Mouse (Mus musculus) T-helper 1 cell (primary cell): ENCODE data around the gene Fancl.
"Not testable (repeated sequence)": the region's sequence is repeated elsewhere in the genome, so short reads cannot be mapped to it uniquely, and the experiment has no call there.

Experiments
- in situ Hi-C: fragments of 300-600 bp; cut with MboI, MseI; formaldehyde crosslinking; loops from one replicate; pipeline ENCODE4 v1.15.1; 2025; ENCODE audit warnings: high pct_unique_total_duplicates

Fancl gene

DNA sequence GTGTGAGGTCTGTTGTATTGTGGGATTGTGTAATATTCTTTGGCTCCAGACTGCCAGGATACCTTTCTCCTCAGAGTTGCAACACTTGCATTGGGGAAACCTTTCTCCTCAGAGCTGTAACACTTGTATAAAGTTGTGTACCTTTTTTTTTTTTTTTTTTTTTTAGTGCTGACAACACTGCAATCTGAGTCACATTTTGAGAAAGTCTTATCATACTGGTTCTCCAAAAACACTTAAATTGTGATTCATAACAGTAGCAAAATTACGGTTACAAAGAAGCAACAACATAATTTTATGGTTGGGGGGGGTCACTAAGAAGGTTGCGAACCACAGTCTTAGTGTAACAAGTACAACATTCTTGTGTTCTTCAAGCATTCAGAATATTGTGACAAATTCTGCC lies at the start of gene Fancl:
Gene Fancl, plus strand, starts transcription at position 165 of the 400 bp plus-strand sequence.
- in situ Hi-C loops = loop anchor here (5.0 kb wide), 1 partner anchor 184 kb away; no protein-coding TSS in a partner anchor

DNA sequence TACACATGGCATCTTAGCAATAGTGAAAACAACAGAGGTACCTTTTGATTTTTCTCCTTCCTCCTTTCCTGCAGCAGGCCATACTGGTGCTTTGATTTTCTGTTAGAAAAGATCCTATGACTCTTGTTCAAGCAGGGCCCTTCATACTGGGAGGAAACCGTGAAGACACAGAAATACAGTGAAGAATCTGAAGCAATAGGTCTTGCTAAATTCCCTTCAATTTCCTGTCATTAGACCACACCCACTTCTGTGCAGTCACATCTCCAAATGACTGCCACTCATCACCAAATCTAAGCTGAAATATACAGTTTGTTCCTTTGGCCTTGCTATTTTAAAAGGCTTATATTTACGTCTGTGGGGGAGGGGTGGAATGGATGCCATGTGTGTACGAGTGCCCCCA lies 49.1 kb upstream of the Fancl start:
- in situ Hi-C loops = no loop called here

DNA sequence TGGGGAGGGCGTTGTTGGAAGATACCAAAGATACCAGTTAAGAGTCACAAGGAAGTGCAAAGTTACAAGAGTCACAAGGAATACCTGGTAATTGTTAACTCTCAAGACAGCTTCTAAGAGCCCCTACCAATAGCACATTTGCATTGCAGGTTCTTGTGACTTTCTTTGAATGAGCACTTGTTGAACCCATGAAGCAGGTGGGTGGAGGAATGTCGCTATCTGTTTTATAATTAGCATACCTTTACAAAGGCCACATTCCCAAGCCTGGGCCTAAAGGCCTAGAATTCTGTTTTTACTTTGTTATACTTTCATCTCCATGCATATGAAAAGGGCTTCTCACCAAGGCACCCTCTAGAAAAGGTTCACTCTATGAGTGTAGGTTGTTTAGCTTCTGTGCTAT lies 15.8 kb upstream of the Fancl start:
- in situ Hi-C loops = not testable (repeated sequence)

- in situ Hi-C loops = not testable (repeated sequence)
Measured at GRCm38 (mm10) chr11:26371980-26372379, 14.0 kb upstream of the Fancl start.

DNA sequence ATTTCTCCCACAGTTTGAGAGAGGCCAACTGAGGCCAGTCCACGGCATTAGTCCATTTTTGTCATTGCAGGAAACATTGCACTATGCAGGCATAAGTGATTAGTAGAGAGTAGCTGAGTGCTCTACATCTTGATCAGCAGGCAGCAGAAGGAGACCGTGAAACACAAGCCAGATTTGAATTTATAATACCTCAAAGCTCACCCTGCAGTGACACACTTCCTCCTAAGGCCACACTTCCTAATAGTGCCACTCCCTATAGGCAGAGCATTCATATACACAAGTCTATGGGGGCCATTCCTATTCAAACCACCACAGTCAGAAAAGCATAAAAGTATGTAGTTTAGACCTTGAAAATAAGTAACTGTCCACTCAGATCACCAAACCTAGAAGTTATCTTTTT lies 11.8 kb upstream of the Fancl start:
- in situ Hi-C loops = no loop called here

DNA sequence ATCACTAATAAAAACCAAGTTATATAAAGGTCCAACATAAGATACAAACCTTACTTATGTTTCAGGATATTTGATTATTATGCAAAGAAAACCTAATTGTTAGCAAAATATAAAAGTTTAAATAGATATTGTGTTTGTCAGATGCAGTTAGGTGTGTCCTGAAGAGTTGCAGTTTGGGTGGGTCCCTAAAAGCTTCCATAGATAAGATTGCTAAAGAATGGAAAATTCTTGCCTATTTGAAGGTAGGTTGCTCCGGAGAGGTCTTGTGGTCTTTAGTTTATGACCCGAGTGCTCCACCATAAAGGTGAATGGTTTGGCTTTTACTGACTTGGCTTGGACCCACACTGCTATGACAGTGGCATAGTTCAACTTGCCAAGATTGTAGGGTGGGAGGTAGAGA lies 7.9 kb upstream of the Fancl start:
- in situ Hi-C loops = no loop called here

- in situ Hi-C loops = no loop called here
Measured at GRCm38 (mm10) chr11:26381499-26381898, 4.4 kb upstream of the Fancl start.

DNA sequence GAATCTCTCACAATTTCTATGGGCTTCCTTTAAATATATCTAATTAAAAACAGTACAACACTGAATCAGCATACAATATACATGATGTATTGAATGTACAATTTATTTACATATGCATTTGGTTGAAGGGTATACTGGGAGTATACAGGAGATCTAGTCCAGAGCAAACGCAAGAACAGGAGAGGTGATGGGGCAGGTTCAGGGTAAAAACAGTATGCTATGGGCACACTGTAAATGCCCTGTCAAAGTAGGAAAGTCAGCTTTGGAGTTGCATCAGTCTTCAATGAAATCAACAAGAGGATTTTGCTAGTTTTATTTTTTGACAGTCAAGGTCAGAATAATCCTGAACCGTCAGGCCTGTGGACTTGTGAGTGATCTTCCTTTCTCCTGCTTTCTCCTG lies 743 bp downstream of the Fancl start:
- in situ Hi-C loops = loop anchor here (5.0 kb wide), 1 partner anchor 184 kb away; no protein-coding TSS in a partner anchor

GRCm38 (mm10) chr11:26387087-26387611 lies 1.2 kb downstream of the Fancl start:
- in situ Hi-C loops = loop anchor here (5.0 kb wide), 1 partner anchor 185 kb away; no protein-coding TSS in a partner anchor

- in situ Hi-C loops = no loop called here
Measured at GRCm38 (mm10) chr11:26395561-26395960, 9.6 kb downstream of the Fancl start.

GRCm38 (mm10) chr11:26412972-26413371 lies 27.0 kb downstream of the Fancl start:
- in situ Hi-C loops = no loop called here

GRCm38 (mm10) chr11:26421472-26421871 lies 35.5 kb downstream of the Fancl start:
- in situ Hi-C loops = no loop called here

GRCm38 (mm10) chr11:26434229-26434628 lies 48.3 kb downstream of the Fancl start:
- in situ Hi-C loops = no loop called here

DNA sequence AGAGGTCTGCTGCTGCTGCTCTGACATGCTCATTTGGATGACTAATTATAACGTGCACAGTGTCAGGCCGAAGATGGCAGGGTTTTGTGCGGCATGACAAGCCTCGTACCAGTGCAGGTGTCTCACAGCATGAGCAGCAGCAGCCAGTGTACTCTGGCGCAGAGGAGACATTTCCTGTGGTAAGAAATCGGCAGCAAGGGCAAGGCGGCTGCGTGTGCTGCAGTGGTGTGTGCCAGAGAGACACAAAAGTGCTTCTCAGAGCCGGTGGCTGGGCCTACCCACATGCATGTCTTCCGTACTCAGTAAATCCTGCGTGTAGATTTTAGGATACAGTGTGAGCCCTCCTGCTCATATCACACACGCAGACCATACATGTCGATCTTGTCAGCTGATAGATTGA lies 51.9 kb downstream of the Fancl start:
- in situ Hi-C loops = no loop called here

GRCm38 (mm10) chr11:26441121-26441520 lies 55.2 kb downstream of the Fancl start:
- in situ Hi-C loops = no loop called here

GRCm38 (mm10) chr11:26444374-26444773 lies 58.4 kb downstream of the Fancl start:
- in situ Hi-C loops = no loop called here

GRCm38 (mm10) chr11:26449789-26450188 lies 63.9 kb downstream of the Fancl start:
- in situ Hi-C loops = no loop called here

DNA sequence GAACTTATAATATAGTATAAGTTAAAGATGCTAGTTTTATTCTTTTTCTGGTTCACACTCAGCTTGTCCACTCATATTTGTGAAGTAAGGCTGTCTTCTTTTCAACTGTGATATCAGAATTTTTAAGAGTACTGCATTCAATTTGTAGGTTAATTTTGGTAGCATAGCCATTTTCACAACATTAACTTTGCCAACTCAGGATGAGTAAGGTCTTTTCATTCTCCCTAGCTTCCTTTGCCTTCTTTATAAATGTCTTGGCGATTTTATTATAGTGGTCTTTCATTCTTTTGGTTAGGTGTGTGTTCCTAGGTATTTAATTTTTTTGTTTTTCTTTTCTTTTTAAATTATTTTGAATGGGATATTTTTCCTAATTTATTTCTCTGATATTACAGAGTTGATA lies 64.7 kb downstream of the Fancl start:
- in situ Hi-C loops = no loop called here

- in situ Hi-C loops = no loop called here
Measured at GRCm38 (mm10) chr11:26451228-26451627, 65.3 kb downstream of the Fancl start.

- in situ Hi-C loops = no loop called here
Measured at GRCm38 (mm10) chr11:26452693-26453092, 66.8 kb downstream of the Fancl start.

DNA sequence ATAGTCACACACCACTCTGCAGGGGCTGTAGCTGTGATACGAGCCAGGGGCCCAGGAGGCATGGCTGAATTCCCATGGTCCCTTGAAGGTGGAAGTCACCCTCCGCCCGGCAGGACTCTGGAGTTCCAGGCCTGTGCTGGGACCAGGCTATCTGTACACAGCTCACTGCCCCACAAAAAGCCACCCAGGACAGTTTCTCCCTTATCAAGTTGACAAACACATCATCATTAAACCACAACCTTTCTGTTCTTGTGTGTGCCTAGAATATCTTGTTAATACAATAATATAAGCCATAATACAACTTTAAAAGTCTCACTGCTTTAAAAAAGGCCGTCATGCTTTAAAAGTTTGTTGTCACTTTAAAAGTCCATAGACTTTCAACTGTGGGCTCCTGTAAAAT lies 68.1 kb downstream of the Fancl start:
- in situ Hi-C loops = no loop called here

DNA sequence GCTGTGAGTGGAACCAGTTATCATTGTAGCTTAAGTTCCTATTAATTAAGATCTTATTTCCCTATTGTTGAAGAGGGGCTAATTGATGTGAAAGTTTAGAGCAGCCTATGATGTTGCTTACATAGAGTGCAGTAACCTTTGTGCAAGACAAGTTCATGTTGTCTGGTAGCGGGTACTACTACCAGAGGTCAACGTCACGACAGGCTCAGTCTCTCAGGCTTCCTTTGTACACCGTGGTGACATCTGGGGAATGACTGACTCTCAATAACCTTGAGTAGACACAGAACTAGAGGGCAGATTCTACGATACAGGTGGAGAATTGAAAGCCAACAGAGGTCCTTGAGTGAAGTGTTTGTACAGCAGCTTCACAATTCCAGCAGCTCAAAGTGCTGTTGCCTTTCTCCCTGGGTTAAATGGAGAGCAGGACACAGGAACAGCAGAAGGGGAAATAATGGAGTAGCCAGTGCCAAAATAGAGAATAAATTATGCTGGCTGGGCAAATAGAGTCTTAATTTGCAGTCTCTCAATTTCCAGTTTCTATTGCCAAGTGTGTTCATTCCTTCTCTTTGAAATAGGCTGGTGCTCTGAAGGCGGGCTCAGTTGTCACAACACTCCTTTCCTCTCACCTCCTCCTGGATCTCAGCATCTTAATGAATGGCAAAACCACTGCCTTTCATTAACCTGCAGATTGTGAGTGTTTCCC lies 91.3 kb downstream of the Fancl start:
- in situ Hi-C loops = no loop called here

DNA sequence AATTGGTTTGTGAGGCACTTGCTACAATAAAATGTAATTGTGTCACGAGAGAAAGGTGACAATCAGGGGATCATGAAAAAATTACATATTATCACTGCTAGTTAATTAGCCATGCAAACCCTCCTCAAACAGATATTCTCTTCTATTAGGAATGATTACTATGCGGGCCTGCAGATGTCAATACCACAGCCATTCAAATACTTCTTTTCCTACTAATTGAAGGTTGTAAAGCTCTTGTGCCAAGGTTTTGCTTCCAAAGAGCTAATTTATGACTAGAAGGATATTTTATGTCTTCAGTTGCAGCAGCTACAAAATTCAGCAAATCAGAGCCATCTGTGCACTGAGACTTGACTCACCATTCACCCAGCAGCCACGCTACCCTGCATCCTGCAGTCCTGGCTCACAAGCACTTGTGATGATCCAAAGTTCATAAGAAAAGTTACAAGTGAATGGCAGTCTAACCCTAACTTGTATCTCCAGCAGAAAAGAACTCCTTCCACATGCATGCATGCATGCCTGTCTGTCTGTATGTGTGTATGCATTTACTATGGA lies 95.8 kb downstream of the Fancl start:
- in situ Hi-C loops = no loop called here
